Mouse (Mus musculus) liver, adult 2 months (tissue): ENCODE measurements around the gene Trpm5. TPM values are rescaled to one million over a fixed set of nuclear protein-coding genes. Genes with fewer than 3 reads are reported as not detected.

Source experiments
- DNase-seq: peaks from one replicate; pipeline ENCODE4 v3.0.0-alpha.2; 2011; ENCODE audit warnings: low read depth, low spot score; ENCODE audit errors: extremely low read depth
- H3K27ac ChIP-seq: fragments of 200-500 bp; replicated peaks from 2 replicates; pipeline ENCODE4 v1.5.1; 2012; ENCODE audit warnings: low read depth, mild to moderate bottlenecking, control low read depth, inconsistent platforms, low read length; ENCODE audit not compliant: insufficient read depth
- H3K27me3 ChIP-seq: fragments of 200-500 bp; 2 replicates; pipeline ENCODE4 v1.6.1; 2012; ENCODE audit warnings: mild to moderate bottlenecking, moderate library complexity, low read length, inconsistent platforms; ENCODE audit not compliant: control insufficient read depth, insufficient read depth
- H3K36me3 ChIP-seq: fragments of 200-500 bp; 2 replicates; pipeline ENCODE4 v1.6.1; 2012; ENCODE audit warnings: low read length, inconsistent platforms; ENCODE audit not compliant: control insufficient read depth, insufficient read depth
- H3K4me1 ChIP-seq: fragments of 200-500 bp; 2 replicates; pipeline ENCODE4 v1.6.1; 2011; ENCODE audit warnings: low read length; ENCODE audit not compliant: control insufficient read depth, insufficient read depth
- H3K4me3 ChIP-seq: fragments of 200-500 bp; 2 replicates; pipeline ENCODE4 v1.5.1; 2011; ENCODE audit warnings: low read depth, mild to moderate bottlenecking, control low read depth, low read length, moderate library complexity; ENCODE audit not compliant: insufficient read depth
- H3K79me2 ChIP-seq: fragments of 200-500 bp; 2 replicates; pipeline ENCODE4 v1.6.1; 2012; ENCODE audit warnings: inconsistent platforms, mild to moderate bottlenecking, low read length, moderate library complexity; ENCODE audit not compliant: control insufficient read depth, insufficient read depth
- H3K9ac ChIP-seq: fragments of 200-500 bp; 2 replicates; pipeline ENCODE4 v1.6.1; 2012; ENCODE audit warnings: low read depth, mild to moderate bottlenecking, control low read depth, inconsistent platforms, low read length
- CTCF ChIP-seq: fragments of 200-500 bp; IDR thresholded peaks from 2 replicates; pipeline ENCODE4 v1.5.1; 2011; ENCODE audit warnings: low read depth, low read length, control low read depth
- POLR2A ChIP-seq: fragments of 200-500 bp; IDR thresholded peaks from 2 replicates; pipeline ENCODE4 v1.6.1; 2011; ENCODE audit warnings: low read length, control low read depth; ENCODE audit not compliant: insufficient read depth; ENCODE audit errors: extremely low read depth
- WGBS: fragments of 180-500 bp; shearing (Covaris S2); methylation state at CpG from one replicate; pipeline ENCODE4 v1.1.7; 2018; 5-methylcytosine and 5-hydroxymethylcytosine counted together
- polyA plus RNA-seq: library from polyadenylated mRNA; depleted of rRNA; stranded (reverse); fragments of >200 nt; gene quantifications from 2 replicates; pipeline ENCODE4 v1.2.3, GENCODE M21; 2012
- total RNA-seq: library from RNA; depleted of rRNA; stranded (reverse); fragments of >200 nt; gene quantifications from 2 replicates; pipeline ENCODE4 v1.2.3, GENCODE M21; 2014

Trpm5 gene
- total and polyA plus RNA-seq, 2 experiments, result under 0.01 to 0.02 TPM

- H3K27ac ChIP-seq, result 0 out of 2 replicates have a peak overlapping the region, but pooled peaks have one; percentile 14
- H3K36me3 ChIP-seq, result no peaks in the 10 kb centered on the region
- peak overlapping the region; percentile 90 for H3K4me3 ChIP-seq
- peaks cover 67% of the 10 kb centered on the region for H3K4me1 ChIP-seq
- H3K9ac ChIP-seq, result peak overlapping the region; percentile 93
- TF ChIP-seq POLR2A, result no peak
- TF ChIP-seq CTCF, result no peak
- H3K79me2 ChIP-seq, result peaks cover 48% of the 10 kb centered on the region
- no peak for DNase-seq
- no peaks in the 10 kb centered on the region for H3K27me3 ChIP-seq
- WGBS, result 37% methylated on average over 11 of the region's 11 CpGs
Measured at GRCm38 (mm10) chr7:143053961-143054611, 40.4 kb downstream of the Trpm5 start.

DNA sequence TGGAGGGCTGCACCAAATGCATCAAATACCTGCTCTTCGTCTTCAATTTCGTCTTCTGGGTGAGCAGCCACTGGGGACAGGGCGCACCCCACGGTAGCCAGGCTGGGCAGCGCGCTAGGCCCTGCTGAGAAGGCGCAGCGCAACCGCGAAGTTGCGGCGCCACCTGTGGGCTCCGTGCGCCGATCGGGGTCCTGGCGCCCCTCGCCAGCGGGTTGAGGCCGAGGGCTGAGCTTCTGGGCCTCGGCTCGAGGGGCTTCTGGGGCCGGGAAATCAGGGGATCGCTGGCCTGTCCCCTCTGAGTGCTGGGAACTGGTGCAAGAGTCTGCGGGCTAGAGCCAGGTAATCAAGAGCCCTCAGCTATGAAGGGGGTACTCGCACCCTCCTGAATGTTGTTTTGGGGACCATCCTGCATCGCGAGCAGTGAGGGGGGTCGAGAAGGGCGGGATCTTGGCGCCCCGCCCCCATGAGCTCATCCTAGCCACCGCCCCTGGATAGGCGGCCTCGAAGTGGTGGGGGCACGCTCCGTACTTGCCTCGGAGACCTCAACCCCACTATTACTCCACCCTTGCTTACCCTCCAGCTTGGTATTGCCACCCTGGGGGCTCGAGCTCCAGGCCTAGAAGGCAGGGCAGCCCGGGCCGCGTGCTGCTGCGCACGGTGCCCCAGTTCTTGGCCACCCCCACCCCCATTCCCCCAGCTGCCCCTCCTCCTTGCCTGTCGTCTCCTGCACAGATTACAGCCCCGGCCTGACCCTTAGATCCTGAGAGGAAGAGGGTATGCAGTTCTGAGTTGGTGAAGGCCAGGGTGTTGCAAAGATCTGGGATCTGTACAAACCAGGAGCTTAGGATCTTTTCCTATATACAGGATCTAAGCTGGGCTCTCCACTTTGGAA is 41.2 kb downstream of the Trpm5 start:
- WGBS, result under 1% methylated on average over 46 of the region's 46 CpGs
- Histone ChIP-seq H3K9ac (peak overlapping the region; percentile 93), H3K4me1 (peaks cover 61% of the 10 kb centered on the region), H3K79me2 (peaks cover 43% of the 10 kb centered on the region), H3K27me3 (no peaks in the 10 kb centered on the region), H3K36me3 (no peaks in the 10 kb centered on the region), H3K4me3 (peak overlapping the region; percentile 90), H3K27ac (peak overlapping the region; percentile 88)
- DNase-seq, result no peak
- peak; percentile 41 for TF ChIP-seq CTCF
- TF ChIP-seq POLR2A, result no peak

- Histone ChIP-seq H3K9ac (peak within 1 kb of the TSS; percentile 93), H3K36me3 (no peaks in the 10 kb centered on the region), H3K79me2 (peaks cover 43% of the 10 kb centered on the region), H3K27ac (peak within 1 kb of the TSS; percentile 88), H3K4me3 (peak within 1 kb of the TSS; percentile 90), H3K4me1 (peaks cover 54% of the 10 kb centered on the region), H3K27me3 (no peaks in the 10 kb centered on the region)
- TF ChIP-seq CTCF (no peak), POLR2A (peak; percentile 98)
- DNase-seq, result peak; percentile 61
- under 1% methylated on average over 37 of the region's 37 CpGs for WGBS
Measured at GRCm38 (mm10) chr7:143052626-143053007, 41.8 kb downstream of the Trpm5 start, which contains the start of gene Cd81. Gene Cd81 (plus strand): TSS chr7:143052739.

DNA sequence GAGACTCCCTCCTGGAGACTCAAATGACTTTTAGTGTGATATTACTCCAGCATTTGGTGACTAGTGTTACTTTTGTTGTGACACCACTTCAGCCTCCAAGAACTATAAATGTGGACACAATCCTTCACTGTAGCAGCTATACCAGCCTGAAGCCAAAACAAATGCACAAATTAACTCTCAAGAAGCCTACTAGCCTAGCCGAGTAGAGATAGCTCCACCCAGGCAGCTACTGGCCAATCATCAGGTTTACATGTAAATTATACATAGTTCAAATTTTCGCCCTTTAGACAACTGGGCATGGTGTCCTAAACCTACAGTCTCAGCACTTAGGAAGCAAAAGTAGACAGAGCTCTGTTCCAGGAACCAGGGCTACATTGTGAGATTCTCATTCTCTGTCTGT is 43.1 kb downstream of the Trpm5 start:
- H3K27ac ChIP-seq, result no peak overlapping the region
- H3K27me3 ChIP-seq, result no peaks in the 10 kb centered on the region
- no peak overlapping the region for H3K4me3 ChIP-seq
- H3K9ac ChIP-seq, result no peak overlapping the region
- H3K36me3 ChIP-seq, result no peaks in the 10 kb centered on the region
- peaks cover 35% of the 10 kb centered on the region for H3K79me2 ChIP-seq
- no peak for DNase-seq
- TF ChIP-seq CTCF, result no peak
- TF ChIP-seq POLR2A, result no peak
- 43% methylated on average over 2 of the region's 2 CpGs for WGBS
- H3K4me1 ChIP-seq, result peaks cover 46% of the 10 kb centered on the region

GRCm38 (mm10) chr7:143049841-143050816 is 44.3 kb downstream of the Trpm5 start:
- Histone ChIP-seq H3K27ac (peak overlapping the region; percentile 72), H3K27me3 (no peaks in the 10 kb centered on the region), H3K4me3 (no peak overlapping the region), H3K36me3 (no peaks in the 10 kb centered on the region), H3K4me1 (peaks cover 35% of the 10 kb centered on the region), H3K9ac (no peak overlapping the region), H3K79me2 (peaks cover 24% of the 10 kb centered on the region)
- TF ChIP-seq CTCF, result no peak
- TF ChIP-seq POLR2A, result no peak
- WGBS, result 45% methylated on average over 3 of the region's 3 CpGs
- DNase-seq, result peak; percentile 88
